Mouse (Mus musculus) myocyte (in vitro differentiated cells): ENCODE results near the gene Fbxo36. TPM values are rescaled to one million over a fixed set of nuclear protein-coding genes. Genes with fewer than 3 reads are reported as not detected.

Experiments used
- H3K27me3 ChIP-seq: one replicate; pipeline ENCODE4 v1.6.1; 2011; ENCODE audit not compliant: control insufficient read depth, insufficient read depth, insufficient read length
- H3K36me3 ChIP-seq: one replicate; pipeline ENCODE4 v1.6.1; 2011; ENCODE audit not compliant: control insufficient read depth, insufficient read depth
- H3K4me2 ChIP-seq: one replicate; pipeline ENCODE4 v1.6.1; 2011; ENCODE audit warnings: low read depth, control low read depth
- H3K4me3 ChIP-seq: one replicate; pipeline ENCODE4 v1.5.1; 2011; ENCODE audit warnings: mild to moderate bottlenecking, control low read depth, moderate library complexity
- H3K79me2 ChIP-seq: one replicate; pipeline ENCODE4 v1.6.1; 2011; ENCODE audit not compliant: control insufficient read depth, insufficient read depth
- H3ac ChIP-seq: one replicate; pipeline ENCODE4 v1.6.1; 2011; ENCODE audit not compliant: control insufficient read depth, insufficient read length
- CEBPB ChIP-seq: IDR thresholded peaks from 2 replicates; pipeline ENCODE4 v1.6.1; 2011; ENCODE audit warnings: mild to moderate bottlenecking, moderate library complexity; ENCODE audit not compliant: poor library complexity, insufficient read depth, severe bottlenecking
- E2F4 ChIP-seq: IDR thresholded peaks from one replicate; pipeline ENCODE4 v1.6.1; 2011; ENCODE audit warnings: mild to moderate bottlenecking, control low read depth, moderate library complexity; ENCODE audit not compliant: insufficient read depth
- MAX ChIP-seq: IDR thresholded peaks from one replicate; pipeline ENCODE4 v1.6.1; 2011; ENCODE audit warnings: low read depth, mild to moderate bottlenecking, control low read depth
- MYOD1 ChIP-seq, 3 experiments: IDR thresholded peaks; one replicate each; pipeline ENCODE4 v1.6.1; 2011; ENCODE audit warnings: control low read depth in 2 of 3, low read depth in 2 of 3, mild to moderate bottlenecking in 2 of 3, moderate library complexity in 1 of 3; ENCODE audit not compliant: insufficient read length in 2 of 3, control insufficient read depth in 1 of 3
- MYOG ChIP-seq, 3 experiments: IDR thresholded peaks; one replicate each; pipeline ENCODE4 v1.6.1; 2011; ENCODE audit warnings: control low read depth in 2 of 3, low read depth in 2 of 3, mild to moderate bottlenecking in 2 of 3; ENCODE audit not compliant: insufficient read length in 2 of 3, control insufficient read depth in 1 of 3, insufficient read depth in 1 of 3
- POLR2A ChIP-seq: IDR thresholded peaks from one replicate; pipeline ENCODE4 v1.6.1; 2011; ENCODE audit warnings: low read depth, mild to moderate bottlenecking, control low read depth, moderate library complexity; ENCODE audit not compliant: insufficient read length
- POLR2AphosphoS2 ChIP-seq: IDR thresholded peaks from one replicate; pipeline ENCODE4 v1.6.1; 2011; ENCODE audit warnings: low read depth, control low read depth; ENCODE audit not compliant: insufficient read length
- REST ChIP-seq: IDR thresholded peaks from one replicate; pipeline ENCODE4 v1.6.1; 2011; ENCODE audit warnings: mild to moderate bottlenecking, control low read depth, moderate library complexity; ENCODE audit not compliant: insufficient read depth, insufficient read length
- SRF ChIP-seq: IDR thresholded peaks from one replicate; pipeline ENCODE4 v1.6.1; 2011; ENCODE audit warnings: low read depth; ENCODE audit not compliant: control insufficient read depth, insufficient read length
- TCF12 ChIP-seq: IDR thresholded peaks from one replicate; pipeline ENCODE4 v1.6.1; 2011; ENCODE audit warnings: mild to moderate bottlenecking, control low read depth; ENCODE audit not compliant: poor library complexity, insufficient read depth, severe bottlenecking
- TCF3 ChIP-seq: IDR thresholded peaks from one replicate; pipeline ENCODE4 v1.6.1; 2011; ENCODE audit warnings: low read depth, control low read depth; ENCODE audit not compliant: insufficient read length
- USF1 ChIP-seq: IDR thresholded peaks from one replicate; pipeline ENCODE4 v1.6.1; 2011; ENCODE audit warnings: low read depth, mild to moderate bottlenecking, control low read depth, moderate library complexity
- polyA plus RNA-seq: library from polyadenylated mRNA; unstranded; fragments of >200 nt; fragmentation: generic; extraction: Trizol; gene quantifications from one replicate; pipeline ENCODE4 v1.2.1, GENCODE M21; 2012; ENCODE audit warnings: missing spikeins

Fbxo36 gene
- polyA plus RNA-seq, 1 experiment = 10.7 TPM

GRCm38 (mm10) chr1:84840018-84840664 is 500 bp downstream of the Fbxo36 start, which contains the start of gene Trip12:
Gene Trip12, minus strand, starts transcription at chr1:84840516.
- Histone ChIP-seq H3K36me3 (no peaks in the 10 kb centered on the region), H3ac (peak within 1 kb of the TSS; percentile 81), H3K79me2 (peaks cover 48% of the 10 kb centered on the region), H3K4me3 (peak within 1 kb of the TSS; percentile 90), H3K27me3 (no peaks in the 10 kb centered on the region), H3K4me2 (peak within 1 kb of the TSS; percentile 77)
- TF ChIP-seq MYOD1 (IDR thresholded peaks at IDR 0.05; ENCODE audit: control insufficient read depth in 1 of 3, insufficient read length in 2 of 3, low read depth in 2 of 3) = peak in 2 of 3 experiments; percentile 12 to 19
- TF ChIP-seq REST = no peak
- peak; percentile 32 for TF ChIP-seq TCF12
- TF ChIP-seq MYOG (IDR thresholded peaks at IDR 0.05; ENCODE audit: control insufficient read depth in 1 of 3, insufficient read depth in 1 of 3, insufficient read length in 2 of 3, low read depth in 2 of 3) = peak in 1 of 3 experiments; percentile 18

- H3K36me3 ChIP-seq = no peaks in the 10 kb centered on the region
- H3K4me3 ChIP-seq = peak overlapping the region; percentile 90
- peaks cover 39% of the 10 kb centered on the region for H3K79me2 ChIP-seq
- no peak overlapping the region for H3ac ChIP-seq
- peak overlapping the region; percentile 77 for H3K4me2 ChIP-seq
- H3K27me3 ChIP-seq = no peaks in the 10 kb centered on the region
- no peak for TF ChIP-seq MAX
- TF ChIP-seq CEBPB = no peak
- no peak for TF ChIP-seq POLR2AphosphoS2
- TF ChIP-seq TCF12 = no peak
- no peak for TF ChIP-seq MYOG (IDR thresholded peaks at IDR 0.05; ENCODE audit: control insufficient read depth in 1 of 3, insufficient read depth in 1 of 3, insufficient read length in 2 of 3, low read depth in 2 of 3)
- no peak for TF ChIP-seq POLR2A
- TF ChIP-seq MYOD1 (IDR thresholded peaks at IDR 0.05; ENCODE audit: control insufficient read depth in 1 of 3, insufficient read length in 2 of 3, low read depth in 2 of 3) = no peak
- TF ChIP-seq USF1 = no peak
Observed at GRCm38 (mm10) chr1:84841061-84841460, 1.4 kb downstream of the Fbxo36 start.

GRCm38 (mm10) chr1:84843366-84843765 is 3.7 kb downstream of the Fbxo36 start:
- Histone ChIP-seq H3K36me3 (no peaks in the 10 kb centered on the region), H3K27me3 (no peaks in the 10 kb centered on the region), H3ac (no peak overlapping the region), H3K4me3 (no peak overlapping the region), H3K4me2 (no peak overlapping the region), H3K79me2 (peaks cover 16% of the 10 kb centered on the region)
- no peak for TF ChIP-seq USF1
- no peak for TF ChIP-seq MYOG (IDR thresholded peaks at IDR 0.05; ENCODE audit: control insufficient read depth in 1 of 3, insufficient read depth in 1 of 3, insufficient read length in 2 of 3, low read depth in 2 of 3)
- no peak for TF ChIP-seq E2F4
- no peak for TF ChIP-seq MYOD1 (IDR thresholded peaks at IDR 0.05; ENCODE audit: control insufficient read depth in 1 of 3, insufficient read length in 2 of 3, low read depth in 2 of 3)
- TF ChIP-seq SRF = no peak
- no peak for TF ChIP-seq TCF3
- TF ChIP-seq REST = no peak
- no peak for TF ChIP-seq POLR2AphosphoS2
- TF ChIP-seq TCF12 = no peak
- no peak for TF ChIP-seq MAX
- no peak for TF ChIP-seq POLR2A
- TF ChIP-seq CEBPB = no peak

GRCm38 (mm10) chr1:84847698-84848097 is 8.1 kb downstream of the Fbxo36 start:
- Histone ChIP-seq H3K4me2 (no peak overlapping the region), H3K79me2 (no peaks in the 10 kb centered on the region), H3ac (no peak overlapping the region), H3K36me3 (no peaks in the 10 kb centered on the region), H3K27me3 (no peaks in the 10 kb centered on the region), H3K4me3 (no peak overlapping the region)
- TF ChIP-seq USF1 (no peak), POLR2A (no peak), POLR2AphosphoS2 (no peak), TCF3 (no peak), TCF12 (no peak), CEBPB (no peak), MYOD1 (IDR thresholded peaks at IDR 0.05; ENCODE audit: control insufficient read depth in 1 of 3, insufficient read length in 2 of 3, low read depth in 2 of 3) (no peak), MYOG (IDR thresholded peaks at IDR 0.05; ENCODE audit: control insufficient read depth in 1 of 3, insufficient read depth in 1 of 3, insufficient read length in 2 of 3, low read depth in 2 of 3) (no peak), MAX (no peak), REST (no peak), SRF (no peak), E2F4 (no peak)

GRCm38 (mm10) chr1:84848335-84848734 is 8.7 kb downstream of the Fbxo36 start:
- Histone ChIP-seq H3ac (no peak overlapping the region), H3K79me2 (no peaks in the 10 kb centered on the region), H3K27me3 (no peaks in the 10 kb centered on the region), H3K36me3 (no peaks in the 10 kb centered on the region), H3K4me2 (no peak overlapping the region), H3K4me3 (no peak overlapping the region)
- TF ChIP-seq TCF3 (no peak), REST (no peak), POLR2A (no peak), MYOG (IDR thresholded peaks at IDR 0.05; ENCODE audit: control insufficient read depth in 1 of 3, insufficient read depth in 1 of 3, insufficient read length in 2 of 3, low read depth in 2 of 3) (no peak), TCF12 (no peak), MYOD1 (IDR thresholded peaks at IDR 0.05; ENCODE audit: control insufficient read depth in 1 of 3, insufficient read length in 2 of 3, low read depth in 2 of 3) (no peak), CEBPB (no peak), SRF (no peak), POLR2AphosphoS2 (no peak), E2F4 (no peak), USF1 (no peak), MAX (no peak)
